Mouse (Mus musculus): ENCODE data around the gene Dusp28.

Gene Dusp28

GRCm38 (mm10) chr1:92906779-92907631, at the start of gene Dusp28:
Gene Dusp28, plus strand, starts transcription at chr1:92906981.
- peak; percentile 93 to 94 for DNase-seq

- DNase-seq, result no peak
These were observed 45.3 kb upstream of the Dusp28 start for GRCm38 (mm10) chr1:92861503-92861902.

- DNase-seq, result no peak
These were observed 43.5 kb upstream of the Dusp28 start for GRCm38 (mm10) chr1:92863268-92863667.

- peak in 1 of 2 experiments; percentile 47 for DNase-seq
These were observed 40.6 kb upstream of the Dusp28 start for GRCm38 (mm10) chr1:92866170-92866569.

- no peak for DNase-seq
These were observed 36.8 kb upstream of the Dusp28 start for GRCm38 (mm10) chr1:92869985-92870384.

- DNase-seq, result no peak
These were observed 34.1 kb upstream of the Dusp28 start for GRCm38 (mm10) chr1:92872666-92873065.

- DNase-seq, result no peak
These were observed 32.8 kb upstream of the Dusp28 start for GRCm38 (mm10) chr1:92874011-92874410.

GRCm38 (mm10) chr1:92875360-92876111, 31.2 kb upstream of the Dusp28 start:
- no peak for DNase-seq

- DNase-seq, result no peak
These were observed 29.3 kb upstream of the Dusp28 start for GRCm38 (mm10) chr1:92877431-92877978.

GRCm38 (mm10) chr1:92878066-92878741, 28.6 kb upstream of the Dusp28 start:
- DNase-seq, result no peak

- DNase-seq, result peak; percentile 88 to 93
These were observed 27.5 kb upstream of the Dusp28 start for GRCm38 (mm10) chr1:92879266-92879665.

GRCm38 (mm10) chr1:92880101-92880500, 26.7 kb upstream of the Dusp28 start:
- DNase-seq, result no peak

GRCm38 (mm10) chr1:92881982-92882381, 24.8 kb upstream of the Dusp28 start:
- DNase-seq, result peak; percentile 56 to 60

GRCm38 (mm10) chr1:92888901-92889655, 17.7 kb upstream of the Dusp28 start:
- DNase-seq, result no peak

GRCm38 (mm10) chr1:92892791-92893190, 14.0 kb upstream of the Dusp28 start:
- DNase-seq, result no peak

- DNase-seq, result no peak
These were observed 12.9 kb upstream of the Dusp28 start for GRCm38 (mm10) chr1:92893896-92894295.

GRCm38 (mm10) chr1:92895089-92895488, 11.7 kb upstream of the Dusp28 start:
- DNase-seq, result peak; percentile 92

- DNase-seq, result peak; percentile 58 to 64
These were observed 4.0 kb upstream of the Dusp28 start, which contains the start of gene Ankmy1 for GRCm38 (mm10) chr1:92902786-92903185. Gene Ankmy1, minus strand, starts transcription at chr1:92902906.

GRCm38 (mm10) chr1:92903627-92904026, 3.2 kb upstream of the Dusp28 start:
- no peak for DNase-seq

GRCm38 (mm10) chr1:92905703-92906310, 974 bp upstream of the Dusp28 start:
- DNase-seq, result peak in 1 of 2 experiments; percentile 43

- no peak for DNase-seq
These were observed 1.0 kb downstream of the Dusp28 start for GRCm38 (mm10) chr1:92907632-92908360.
